Mouse (Mus musculus): ENCODE data around the gene Fpgt. TPM values are rescaled to one million over a fixed set of nuclear protein-coding genes. Genes with fewer than 3 reads are reported as not detected.

The Fpgt gene
- total and polyA plus RNA-seq, 3 experiments = 9.4 to 13.9 (median 13.3) TPM

- H3K4me3 ChIP-seq = no peak overlapping the region
- WGBS = 91% methylated on average over 6 of the region's 6 CpGs
- intact Hi-C loops (cut with DNase I) = loop anchor here (2.0 kb wide), 1 partner anchor 495 kb away; the partner anchor contains the start of genes Cryz and Tyw3
- no peak overlapping the region for H3K9ac ChIP-seq (ENCODE audit: low read depth, low read length)
- TF ChIP-seq POLR2A (IDR thresholded peaks at IDR 0.05; ENCODE audit: insufficient read depth, low read depth, low read length) (no peak), CTCF (IDR thresholded peaks at IDR 0.05) (no peak), EP300 (IDR thresholded peaks at IDR 0.05; ENCODE audit: insufficient read depth, low read depth, low read length) (no peak)
- H3K79me2 ChIP-seq (replicated peaks; ENCODE audit: control insufficient read depth, insufficient read depth, low read length) = no peaks in the 10 kb centered on the region
- H3K4me1 ChIP-seq (ENCODE audit: control insufficient read depth, insufficient read depth, low read length) = peaks cover 2% of the 10 kb centered on the region
- no peaks in the 10 kb centered on the region for H3K27me3 ChIP-seq (ENCODE audit: control insufficient read depth, insufficient read depth, low read length)
- no peak for DNase-seq
- no peaks in the 10 kb centered on the region; the same call in none of the 2 replicates for H3K36me3 ChIP-seq (ENCODE audit: control insufficient read depth, insufficient read depth, low read length)
- no peak overlapping the region for H3K27ac ChIP-seq
Observed at GRCm38 (mm10) chr3:155092081-155092480, 1.1 kb downstream of the Fpgt start.

GRCm38 (mm10) chr3:155077908-155078307 is 15.3 kb downstream of the Fpgt start:
- Histone ChIP-seq H3K4me3 (no peak overlapping the region), H3K36me3 (ENCODE audit: control insufficient read depth, insufficient read depth, low read length) (no peaks in the 10 kb centered on the region), H3K79me2 (replicated peaks; ENCODE audit: control insufficient read depth, insufficient read depth, low read length) (no peaks in the 10 kb centered on the region), H3K9ac (ENCODE audit: low read depth, low read length) (no peak overlapping the region), H3K27ac (no peak overlapping the region), H3K27me3 (ENCODE audit: control insufficient read depth, insufficient read depth, low read length) (no peaks in the 10 kb centered on the region), H3K4me1 (ENCODE audit: control insufficient read depth, insufficient read depth, low read length) (no peaks in the 10 kb centered on the region)
- 71% methylated on average over 4 of the region's 4 CpGs for WGBS
- intact Hi-C loops (cut with DNase I) = no loop called here
- TF ChIP-seq POLR2A (IDR thresholded peaks at IDR 0.05; ENCODE audit: insufficient read depth, low read depth, low read length) (no peak), EP300 (IDR thresholded peaks at IDR 0.05; ENCODE audit: insufficient read depth, low read depth, low read length) (no peak), CTCF (IDR thresholded peaks at IDR 0.05) (no peak)
- no peak for DNase-seq

GRCm38 (mm10) chr3:155059449-155059822 is 33.8 kb downstream of the Fpgt start:
- no peaks in the 10 kb centered on the region for H3K27me3 ChIP-seq (ENCODE audit: control insufficient read depth, insufficient read depth, low read length)
- TF ChIP-seq CTCF (IDR thresholded peaks at IDR 0.05) (no peak), POLR2A (IDR thresholded peaks at IDR 0.05; ENCODE audit: insufficient read depth, low read depth, low read length) (no peak), EP300 (IDR thresholded peaks at IDR 0.05; ENCODE audit: insufficient read depth, low read depth, low read length) (no peak)
- no peak for DNase-seq
- intact Hi-C loops (cut with DNase I) = no loop called here
- H3K36me3 ChIP-seq (ENCODE audit: control insufficient read depth, insufficient read depth, low read length) = no peaks in the 10 kb centered on the region
- no peaks in the 10 kb centered on the region for H3K4me1 ChIP-seq (ENCODE audit: control insufficient read depth, insufficient read depth, low read length)
- no peak overlapping the region for H3K9ac ChIP-seq (ENCODE audit: low read depth, low read length)
- H3K79me2 ChIP-seq (replicated peaks; ENCODE audit: control insufficient read depth, insufficient read depth, low read length) = no peaks in the 10 kb centered on the region
- H3K27ac ChIP-seq = no peak overlapping the region
- no peak overlapping the region for H3K4me3 ChIP-seq

GRCm38 (mm10) chr3:155058800-155059448 is 34.3 kb downstream of the Fpgt start:
- intact Hi-C loops (cut with DNase I) = no loop called here
- TF ChIP-seq EP300 (IDR thresholded peaks at IDR 0.05; ENCODE audit: insufficient read depth, low read depth, low read length) (no peak), CTCF (IDR thresholded peaks at IDR 0.05) (no peak), POLR2A (IDR thresholded peaks at IDR 0.05; ENCODE audit: insufficient read depth, low read depth, low read length) (no peak)
- no peak for DNase-seq

GRCm38 (mm10) chr3:155057566-155057965 is 35.6 kb downstream of the Fpgt start:
- Histone ChIP-seq H3K79me2 (replicated peaks; ENCODE audit: control insufficient read depth, insufficient read depth, low read length) (no peaks in the 10 kb centered on the region), H3K4me3 (no peak overlapping the region), H3K36me3 (ENCODE audit: control insufficient read depth, insufficient read depth, low read length) (no peaks in the 10 kb centered on the region), H3K27ac (no peak overlapping the region), H3K27me3 (ENCODE audit: control insufficient read depth, insufficient read depth, low read length) (no peaks in the 10 kb centered on the region), H3K9ac (ENCODE audit: low read depth, low read length) (no peak overlapping the region), H3K4me1 (ENCODE audit: control insufficient read depth, insufficient read depth, low read length) (no peaks in the 10 kb centered on the region)
- no peak for DNase-seq
- TF ChIP-seq EP300 (IDR thresholded peaks at IDR 0.05; ENCODE audit: insufficient read depth, low read depth, low read length) (no peak), CTCF (IDR thresholded peaks at IDR 0.05) (no peak), POLR2A (IDR thresholded peaks at IDR 0.05; ENCODE audit: insufficient read depth, low read depth, low read length) (no peak)
- intact Hi-C loops (cut with DNase I) = no loop called here

More at GRCm38 (mm10) chr3:155058800-155059448, 34.3 kb downstream of the Fpgt start:
- Histone ChIP-seq H3K27ac (no peak overlapping the region), H3K4me3 (no peak overlapping the region), H3K9ac (ENCODE audit: low read depth, low read length) (no peak overlapping the region), H3K79me2 (replicated peaks; ENCODE audit: control insufficient read depth, insufficient read depth, low read length) (no peaks in the 10 kb centered on the region), H3K4me1 (ENCODE audit: control insufficient read depth, insufficient read depth, low read length) (no peaks in the 10 kb centered on the region), H3K36me3 (ENCODE audit: control insufficient read depth, insufficient read depth, low read length) (no peaks in the 10 kb centered on the region), H3K27me3 (ENCODE audit: control insufficient read depth, insufficient read depth, low read length) (no peaks in the 10 kb centered on the region)
- WGBS = 72% methylated on average over 6 of the region's 6 CpGs

GRCm38 (mm10) chr3:155056606-155057005 is 36.6 kb downstream of the Fpgt start:
- Histone ChIP-seq H3K79me2 (replicated peaks; ENCODE audit: control insufficient read depth, insufficient read depth, low read length) (no peaks in the 10 kb centered on the region), H3K4me3 (no peak overlapping the region), H3K27me3 (ENCODE audit: control insufficient read depth, insufficient read depth, low read length) (no peaks in the 10 kb centered on the region), H3K4me1 (ENCODE audit: control insufficient read depth, insufficient read depth, low read length) (no peaks in the 10 kb centered on the region), H3K27ac (no peak overlapping the region), H3K36me3 (ENCODE audit: control insufficient read depth, insufficient read depth, low read length) (no peaks in the 10 kb centered on the region), H3K9ac (ENCODE audit: low read depth, low read length) (no peak overlapping the region)
- intact Hi-C loops (cut with DNase I) = no loop called here
- TF ChIP-seq POLR2A (IDR thresholded peaks at IDR 0.05; ENCODE audit: insufficient read depth, low read depth, low read length) (no peak), EP300 (IDR thresholded peaks at IDR 0.05; ENCODE audit: insufficient read depth, low read depth, low read length) (no peak), CTCF (IDR thresholded peaks at IDR 0.05) (no peak)
- no peak for DNase-seq
